Mouse (Mus musculus): ENCODE results near the gene Camk2b.

DNA sequence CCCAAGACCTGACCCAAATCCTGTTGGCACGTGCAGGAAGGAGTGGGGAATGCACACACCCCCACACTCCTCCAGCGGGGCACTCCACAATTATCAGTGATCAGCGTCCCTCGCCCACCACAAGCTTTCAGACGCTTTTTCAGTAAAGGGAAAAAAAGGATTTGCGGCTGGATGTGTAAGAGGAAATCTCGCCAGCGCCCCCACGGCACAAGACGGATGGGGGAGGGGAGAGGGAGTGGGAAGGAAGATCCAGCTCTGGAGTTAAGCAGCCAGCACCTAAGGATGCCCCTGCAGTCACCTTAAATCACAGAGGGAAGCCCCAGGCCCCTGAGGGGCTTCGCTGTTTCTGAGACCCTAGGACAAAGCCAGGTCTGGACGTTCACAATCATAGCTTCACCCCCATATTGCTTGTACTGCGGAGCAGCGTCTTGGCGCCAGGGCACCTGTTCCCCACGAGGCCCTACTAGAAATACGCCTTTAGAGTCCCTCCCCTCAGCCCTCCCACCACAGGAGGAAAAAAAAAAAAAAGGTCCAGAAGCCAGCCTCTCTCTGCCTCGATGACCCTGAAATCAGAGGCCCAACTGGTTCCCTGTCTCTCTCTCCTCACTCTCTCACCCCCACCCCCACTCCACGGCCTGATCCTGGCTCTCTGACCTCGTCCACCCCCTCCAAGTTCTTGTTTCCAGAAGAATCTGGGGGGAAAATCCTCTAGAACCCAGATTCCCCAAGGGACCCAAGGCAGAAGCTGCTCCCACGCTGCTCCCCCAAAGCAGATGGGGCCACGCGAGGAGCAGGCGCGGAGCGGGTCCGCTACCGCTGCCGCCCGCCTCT is 1.7 kb downstream of the Camk2b start:
- TF ChIP-seq CTCF (IDR thresholded peaks at IDR 0.05; ENCODE audit: low read depth, low read length) = no peak
- TF ChIP-seq GATA1 (IDR thresholded peaks at IDR 0.05; ENCODE audit: borderline replicate concordance, low read length) = no peak
